In genomic region chr4:117906196-117906595, GRCm38 (mm10) we compare ENCODE assay signal across 16 mouse cellular contexts. TPM values are rescaled to one million over a fixed set of nuclear protein-coding genes. Genes with fewer than 3 reads are reported as not detected.
DNase-seq lines count a peak whose midpoint lies in the region; ATAC-seq and TF ChIP-seq lines count a peak whose summit lies in the region.
"Had no signal": no experiment of that assay in that cellular context is flagged by ENCODE, and none has a peak within 500 bp of the region (broad histone marks: within the 10 kb centered on the region; RNA-seq: fewer than 3 reads in every experiment).

No protein-coding gene starts in this region.

- no peak for TF ChIP-seq CTCF in lung, postnatal 0 days (IDR thresholded peaks at IDR 0.05)

- no peak overlapping the region for H3K4me2 ChIP-seq in lung, postnatal 0 days (replicated peaks; ENCODE audit: low read depth, low read length)
- H3K4me2 ChIP-seq in forebrain, embryonic 16.5 days (ENCODE audit: low read length), result no peak overlapping the region
- no peak overlapping the region for H3K4me2 ChIP-seq in hindbrain, embryonic 11.5 days (replicated peaks; ENCODE audit: low read depth, low read length)
- H3K4me2 ChIP-seq: intestine, embryonic 15.5 days; midbrain, embryonic 12.5 days had no signal

- peak; percentile 91 for TF ChIP-seq EP300 in lung, postnatal 0 days (IDR thresholded peaks at IDR 0.05)

- WGBS in lung, postnatal 0 days, result 46% methylated on average over 3 of the region's 3 CpGs
- WGBS in forebrain, embryonic 16.5 days, result 82% methylated on average over 3 of the region's 3 CpGs
- 90% methylated on average over 3 of the region's 3 CpGs for WGBS in hindbrain, embryonic 11.5 days

- no peaks in the 10 kb centered on the region for H3K9me3 ChIP-seq in lung, postnatal 0 days (ENCODE audit: low read length)
- H3K9me3 ChIP-seq in forebrain, embryonic 16.5 days (ENCODE audit: control insufficient read depth, low read length), result no peaks in the 10 kb centered on the region
- no peaks in the 10 kb centered on the region for H3K9me3 ChIP-seq in hindbrain, embryonic 11.5 days (ENCODE audit: control insufficient read depth, low read length)
- H3K9me3 ChIP-seq: heart, embryonic 10.5 days; intestine, embryonic 15.5 days; midbrain, embryonic 12.5 days had no signal

- H3K4me3 ChIP-seq in lung, postnatal 0 days (ENCODE audit: low read depth, low read length), result no peak overlapping the region
- H3K4me3 ChIP-seq in forebrain, embryonic 16.5 days (replicated peaks; ENCODE audit: low read length), result no peak overlapping the region
- H3K4me3 ChIP-seq in hindbrain, embryonic 11.5 days (ENCODE audit: low read depth, low read length), result no peak overlapping the region
- H3K4me3 ChIP-seq: heart, embryonic 10.5 days; intestine, embryonic 15.5 days; midbrain, embryonic 12.5 days had no signal

- H3K27me3 ChIP-seq in lung, postnatal 0 days (replicated peaks; ENCODE audit: insufficient read depth, low read length), result no peaks in the 10 kb centered on the region
- H3K27me3 ChIP-seq in forebrain, embryonic 16.5 days (replicated peaks; ENCODE audit: control insufficient read depth, insufficient read depth, low read length), result no peaks in the 10 kb centered on the region
- no peaks in the 10 kb centered on the region for H3K27me3 ChIP-seq in hindbrain, embryonic 11.5 days (ENCODE audit: control insufficient read depth, insufficient read depth, low read length)
- H3K27me3 ChIP-seq: intestine, embryonic 15.5 days; midbrain, embryonic 12.5 days had no signal

- H3K27ac ChIP-seq in lung, postnatal 0 days (ENCODE audit: low read length), result no peak overlapping the region
- H3K27ac ChIP-seq in forebrain, embryonic 16.5 days (ENCODE audit: low read length), result no peak overlapping the region
- H3K27ac ChIP-seq in hindbrain, embryonic 11.5 days (ENCODE audit: low read depth, low read length), result no peak overlapping the region
- H3K27ac ChIP-seq: heart, embryonic 10.5 days; intestine, embryonic 15.5 days; midbrain, embryonic 12.5 days had no signal

- H3K36me3 ChIP-seq in lung, postnatal 0 days (ENCODE audit: insufficient read depth, low read length), result peaks cover 18% of the 10 kb centered on the region
- peaks cover 20% of the 10 kb centered on the region for H3K36me3 ChIP-seq in forebrain, embryonic 16.5 days (ENCODE audit: control insufficient read depth, insufficient read depth)
- peaks cover 8% of the 10 kb centered on the region; the same call in 1 of the 2 replicates for H3K36me3 ChIP-seq in hindbrain, embryonic 11.5 days (ENCODE audit: control insufficient read depth, insufficient read depth, low read length)

- ATAC-seq in lung, postnatal 0 days, result peak; percentile 92
- ATAC-seq in forebrain, embryonic 16.5 days, result no peak
- no peak for ATAC-seq in hindbrain, embryonic 11.5 days (ENCODE audit: low FRiP score)
- ATAC-seq: CD4-positive, CD25-positive, alpha-beta regulatory T cell, adult 4 months; intestine, embryonic 15.5 days had no signal

- DNase-seq in gastrocnemius, adult 18-20 months (ENCODE audit: low spot score), result peak; percentile 84
- DNase-seq in gastrocnemius, postnatal 4 days (ENCODE audit: low spot score in 2 of 2), result no peak
- DNase-seq in NIH3T3 (ENCODE audit: low read depth), result peak; percentile 68
- peak; percentile 62 for DNase-seq in fat pad, adult 2 months (ENCODE audit: extremely low read depth, low read depth, low spot score)
- DNase-seq in lung, postnatal 0 days (ENCODE audit: low spot score), result peak; percentile 88
- no peak for DNase-seq in kidney, postnatal 4 days
- DNase-seq in hindbrain, embryonic 11.5 days (ENCODE audit: low spot score), result no peak
- DNase-seq: heart, postnatal 4 days; kidney, postnatal 14 days; layer of hippocampus, postnatal 36 days; right cerebral cortex, postnatal 14 days had no signal

- H3K9ac ChIP-seq in lung, postnatal 0 days (replicated peaks; ENCODE audit: low read depth), result no peak overlapping the region
- no peak overlapping the region for H3K9ac ChIP-seq in forebrain, embryonic 16.5 days (replicated peaks; ENCODE audit: low read depth, low read length)
- H3K9ac ChIP-seq in hindbrain, embryonic 11.5 days (ENCODE audit: low read depth, low read length), result no peak overlapping the region
- H3K9ac ChIP-seq: intestine, embryonic 15.5 days; midbrain, embryonic 12.5 days had no signal

- peaks cover 9% of the 10 kb centered on the region; the same call in 1 of the 2 replicates for H3K4me1 ChIP-seq in lung, postnatal 0 days (ENCODE audit: insufficient read depth, low read depth, low read length)
- H3K4me1 ChIP-seq in forebrain, embryonic 16.5 days (replicated peaks; ENCODE audit: control insufficient read depth, insufficient read depth, low read length), result peaks cover 32% of the 10 kb centered on the region
- H3K4me1 ChIP-seq in hindbrain, embryonic 11.5 days (replicated peaks; ENCODE audit: control insufficient read depth, insufficient read depth, low read length), result no peaks in the 10 kb centered on the region

RNA-seq across cellular contexts. Expression of gene Ipo13, which starts 8.6 kb away (rescaled TPM):
- total RNA-seq in gastrocnemius, adult 18-20 months (2021), result 100 to 1,000 TPM; 262 to 289 TPM
- total RNA-seq in gastrocnemius, postnatal 4 days (2021), result 100 to 1,000 TPM; 124 to 135 TPM
- 32.1 and 35.6 TPM in 2 replicates for polyA plus RNA-seq in lung, postnatal 0 days (2015; fragmentation: Nextera tagmentation; extraction: Ambion mirVana)
- 74.3 and 79.9 TPM in 2 replicates for polyA plus RNA-seq in forebrain, embryonic 16.5 days (2015; fragmentation: Nextera tagmentation; extraction: Ambion mirVana)
- polyA plus RNA-seq in hindbrain, embryonic 11.5 days (2014; fragmentation: Nextera tagmentation; extraction: Ambion mirVana), result 43.8 and 54.5 TPM in 2 replicates

RNA-seq across cellular contexts. Expression of gene Dph2, which starts 14.4 kb away (rescaled TPM):
- 1 to 10 TPM; 3.1 to 3.2 TPM for total RNA-seq in gastrocnemius, adult 18-20 months (2021)
- total RNA-seq in gastrocnemius, postnatal 4 days (2021), result 1 to 10 TPM; 4.6 to 5.3 TPM
- polyA plus RNA-seq in lung, postnatal 0 days (2015; fragmentation: Nextera tagmentation; extraction: Ambion mirVana), result 7.8 and 8.6 TPM in 2 replicates
- 29.8 and 30.1 TPM in 2 replicates for polyA plus RNA-seq in forebrain, embryonic 16.5 days (2015; fragmentation: Nextera tagmentation; extraction: Ambion mirVana)
- 21.0 and 26.8 TPM in 2 replicates for polyA plus RNA-seq in hindbrain, embryonic 11.5 days (2014; fragmentation: Nextera tagmentation; extraction: Ambion mirVana)

RNA-seq across cellular contexts. Expression of gene Atp6v0b, which starts 19.1 kb away (rescaled TPM):
- 10 to 100 TPM; 82.2 to 83.6 TPM for total RNA-seq in gastrocnemius, adult 18-20 months (2021)
- total RNA-seq in gastrocnemius, postnatal 4 days (2021), result 10 to 100 TPM; 67.0 to 70.8 TPM
- 346 TPM in 2 replicates for polyA plus RNA-seq in lung, postnatal 0 days (2015; fragmentation: Nextera tagmentation; extraction: Ambion mirVana)
- polyA plus RNA-seq in forebrain, embryonic 16.5 days (2015; fragmentation: Nextera tagmentation; extraction: Ambion mirVana), result 426 and 531 TPM in 2 replicates
- polyA plus RNA-seq in hindbrain, embryonic 11.5 days (2014; fragmentation: Nextera tagmentation; extraction: Ambion mirVana), result 233 and 246 TPM in 2 replicates

RNA-seq across cellular contexts. Expression of gene B4galt2, which starts 22.9 kb away (rescaled TPM):
- 1 to 10 TPM; 1.8 to 2.0 TPM for total RNA-seq in gastrocnemius, adult 18-20 months (2021)
- 10 to 100 TPM; 25.7 to 27.4 TPM for total RNA-seq in gastrocnemius, postnatal 4 days (2021)
- polyA plus RNA-seq in lung, postnatal 0 days (2015; fragmentation: Nextera tagmentation; extraction: Ambion mirVana), result 7.2 and 7.7 TPM in 2 replicates
- 47.8 and 47.9 TPM in 2 replicates for polyA plus RNA-seq in forebrain, embryonic 16.5 days (2015; fragmentation: Nextera tagmentation; extraction: Ambion mirVana)
- 27.3 and 27.9 TPM in 2 replicates for polyA plus RNA-seq in hindbrain, embryonic 11.5 days (2014; fragmentation: Nextera tagmentation; extraction: Ambion mirVana)
- polyA plus RNA-seq: CD4-positive, CD25-positive, alpha-beta regulatory T cell, adult 4 months had no signal

RNA-seq across cellular contexts. Expression of gene Artn, which starts 23.4 kb away (rescaled TPM):
- under 1 TPM; 0.19 to 0.27 TPM for total RNA-seq in gastrocnemius, adult 18-20 months (2021)
- 1 to 10 TPM; 1.4 to 2.0 TPM for total RNA-seq in gastrocnemius, postnatal 4 days (2021)
- polyA plus RNA-seq in lung, postnatal 0 days (2015; fragmentation: Nextera tagmentation; extraction: Ambion mirVana), result 3.2 and 3.5 TPM in 2 replicates
- 0.11 and 0.48 TPM in 2 replicates for polyA plus RNA-seq in forebrain, embryonic 16.5 days (2015; fragmentation: Nextera tagmentation; extraction: Ambion mirVana)
- 1.6 and 1.8 TPM in 2 replicates for polyA plus RNA-seq in hindbrain, embryonic 11.5 days (2014; fragmentation: Nextera tagmentation; extraction: Ambion mirVana)
- polyA plus RNA-seq: CD4-positive, CD25-positive, alpha-beta regulatory T cell, adult 4 months had no signal

Comparison
In these comparisons a context has a peak if more than half of its experiments do, and no peak if none do; other contexts are left out.
1. DNase-seq: peak in gastrocnemius, adult 18-20 months (single experiment), NIH3T3 (single experiment), fat pad, adult 2 months (single experiment) and lung, postnatal 0 days (single experiment); none in gastrocnemius, postnatal 4 days (0 of 2), kidney, postnatal 4 days (0 of 2) and hindbrain, embryonic 11.5 days (single experiment).